In the genomic region with DNA sequence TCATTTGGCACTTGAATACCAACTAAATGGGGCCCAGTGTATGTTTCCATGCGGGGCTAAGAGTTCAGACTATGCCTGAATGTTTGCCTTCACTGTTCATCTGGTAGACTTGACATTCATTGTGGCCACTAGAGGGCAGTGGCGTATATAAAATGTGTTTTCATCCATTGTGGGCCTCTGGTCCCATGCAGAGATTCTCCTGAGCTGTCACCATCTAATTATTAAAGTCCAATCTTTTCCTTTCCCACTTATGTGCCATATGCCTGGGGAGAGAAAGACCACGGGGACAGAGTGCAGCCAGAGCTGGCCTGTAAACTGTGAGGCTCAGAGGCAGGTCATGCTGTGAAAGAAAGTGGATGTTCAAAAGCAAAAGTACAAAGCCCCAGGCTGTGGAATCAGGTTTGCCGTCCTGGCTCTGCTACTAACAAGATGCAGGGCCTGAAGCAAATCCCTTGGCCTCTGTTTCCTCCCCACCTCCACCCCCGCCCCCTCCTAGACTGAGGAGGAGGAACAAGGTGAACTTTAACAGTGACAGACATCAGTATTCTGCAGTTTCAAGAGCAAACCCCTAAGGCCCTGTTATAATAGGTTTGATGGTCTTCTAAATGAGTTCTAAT, we compare ENCODE assay signal across 9 mouse cellular contexts.
DNase-seq lines count a peak whose midpoint lies in the region; ATAC-seq lines count a peak whose summit lies in the region.
"Had no signal": no experiment of that assay in that cellular context is flagged by ENCODE, and none has a peak within 500 bp of the region (broad histone marks: within the 10 kb centered on the region; RNA-seq: fewer than 3 reads in every experiment).

No protein-coding gene starts in this region.

- H3K4me1 ChIP-seq in forebrain, embryonic 11.5 days (replicated peaks; ENCODE audit: control insufficient read depth, insufficient read depth, low read length): peaks cover 7% of the 10 kb centered on the region

- no peak overlapping the region for H3K4me2 ChIP-seq in forebrain, embryonic 11.5 days (ENCODE audit: low read depth, low read length, severe bottlenecking)

- H3K9ac ChIP-seq in forebrain, embryonic 11.5 days (ENCODE audit: low read length): no peak overlapping the region; the same call in 1 of the 2 replicates

- no peaks in the 10 kb centered on the region for H3K9me3 ChIP-seq in forebrain, embryonic 11.5 days (ENCODE audit: control insufficient read depth, low read length)

- DNase-seq in MN1 (ENCODE audit: low spot score): peak; percentile 84
- peak; percentile 65 for DNase-seq in c-Kit-negative CD71-positive TER-119-positive erythroid progenitor cells, embryonic 14.5 days (ENCODE audit: low read depth, low spot score)
- peak; percentile 83 for DNase-seq in forebrain, embryonic 11.5 days (ENCODE audit: low spot score)
- DNase-seq in heart, postnatal 4 days: peak; percentile 89
- peak; percentile 67 to 90 for DNase-seq in layer of hippocampus, adult 8-10 months (ENCODE audit: low spot score in 2 of 2)
- peak; percentile 90 for DNase-seq in lung, postnatal 14 days
- DNase-seq in retina, postnatal 7 days (ENCODE audit: low read depth, low spot score): peak; percentile 78
- DNase-seq in yolk sac, embryonic 10.5 days (ENCODE audit: low spot score): peak; percentile 37

- WGBS in forebrain, embryonic 11.5 days: 8% methylated on average over 5 of the region's 5 CpGs

- ATAC-seq in forebrain, embryonic 11.5 days (replicated peaks; ENCODE audit: low FRiP score): peak; percentile 74

- H3K27me3 ChIP-seq in forebrain, embryonic 11.5 days (ENCODE audit: control insufficient read depth, insufficient read depth, low read length): no peaks in the 10 kb centered on the region

- 0 out of 2 replicates have a peak overlapping the region, but pooled peaks have one; percentile 12 for H3K27ac ChIP-seq in forebrain, embryonic 11.5 days (ENCODE audit: low read depth, low read length)
- H3K27ac ChIP-seq: macrophage had no signal

- H3K36me3 ChIP-seq in forebrain, embryonic 11.5 days (ENCODE audit: control insufficient read depth, insufficient read depth, low read length): no peaks in the 10 kb centered on the region

- no peak overlapping the region for H3K4me3 ChIP-seq in forebrain, embryonic 11.5 days (ENCODE audit: low read depth, low read length)

Comparison
In these comparisons a context has a peak if more than half of its experiments do, and no peak if none do; other contexts are left out.
1. DNase-seq: peak in every context shown above with its lines; median percentile 90 in lung, postnatal 14 days; 89 in heart, postnatal 4 days; 84 in MN1; 83 in forebrain, embryonic 11.5 days; 78 in layer of hippocampus, adult 8-10 months; 78 in retina, postnatal 7 days; 65 in c-Kit-negative CD71-positive TER-119-positive erythroid progenitor cells, embryonic 14.5 days; 37 in yolk sac, embryonic 10.5 days.